Comparison of ENCODE assay signal across 26 mouse cellular contexts in genomic region chr10:93346208-93346936, GRCm38 (mm10).
"Had no signal": no experiment of that assay in that cellular context is flagged by ENCODE, and none has a peak within 500 bp of the region (broad histone marks: within the 10 kb centered on the region; RNA-seq: fewer than 3 reads in every experiment).

No protein-coding gene starts in this region.

- H3K9me3 ChIP-seq: embryonic facial prominence, embryonic 10.5 days; embryonic facial prominence, embryonic 12.5 days; embryonic facial prominence, embryonic 13.5 days; embryonic facial prominence, embryonic 15.5 days; forebrain, embryonic 12.5 days; forebrain, embryonic 13.5 days; forebrain, embryonic 15.5 days had no signal

- H3K36me3 ChIP-seq: embryonic facial prominence, embryonic 10.5 days; embryonic facial prominence, embryonic 12.5 days; embryonic facial prominence, embryonic 13.5 days; embryonic facial prominence, embryonic 15.5 days; forebrain, embryonic 10.5 days; forebrain, embryonic 12.5 days; forebrain, embryonic 15.5 days had no signal

- H3K4me3 ChIP-seq: embryonic facial prominence, embryonic 10.5 days; embryonic facial prominence, embryonic 12.5 days; embryonic facial prominence, embryonic 13.5 days; embryonic facial prominence, embryonic 15.5 days; erythroblast, embryonic 14.5 days; forebrain, embryonic 10.5 days; forebrain, embryonic 12.5 days; forebrain, embryonic 13.5 days; forebrain, embryonic 15.5 days; gastrocnemius, adult 2 months; heart, adult 2 months had no signal

- H3K4me2 ChIP-seq: embryonic facial prominence, embryonic 12.5 days; embryonic facial prominence, embryonic 13.5 days; forebrain, embryonic 12.5 days; forebrain, embryonic 13.5 days; forebrain, embryonic 15.5 days had no signal

- H3K27ac ChIP-seq: embryonic facial prominence, embryonic 10.5 days; embryonic facial prominence, embryonic 12.5 days; embryonic facial prominence, embryonic 13.5 days; embryonic facial prominence, embryonic 15.5 days; forebrain, embryonic 10.5 days; forebrain, embryonic 12.5 days; forebrain, embryonic 13.5 days; forebrain, embryonic 15.5 days; gastrocnemius, adult 2 months; heart, adult 2 months had no signal

- H3K27me3 ChIP-seq: embryonic facial prominence, embryonic 12.5 days; embryonic facial prominence, embryonic 13.5 days; embryonic facial prominence, embryonic 15.5 days; forebrain, embryonic 12.5 days; forebrain, embryonic 13.5 days; forebrain, embryonic 15.5 days had no signal

- H3K9ac ChIP-seq: embryonic facial prominence, embryonic 12.5 days; embryonic facial prominence, embryonic 13.5 days; embryonic facial prominence, embryonic 15.5 days; forebrain, embryonic 12.5 days; forebrain, embryonic 13.5 days; forebrain, embryonic 15.5 days; forebrain, postnatal 0 days had no signal

- H3K4me1 ChIP-seq: forebrain, embryonic 12.5 days had no signal

- DNase-seq: cerebellum, adult 8-10 months; cerebellum, adult 9-10 months; cerebellum, adult 9-11 months; cerebellum, postnatal 10 days; cerebellum, postnatal 14 days; cerebellum, postnatal 25 days; cerebellum, postnatal 36 days; embryo, embryonic 11 days; forebrain, postnatal 0 days; gastrocnemius, adult 2 months; gastrocnemius, postnatal 10 days; gastrocnemius, postnatal 14 days; gastrocnemius, postnatal 25 days; gastrocnemius, postnatal 36 days; heart, adult 11 months; heart, adult 18-20 months; heart, adult 2 months had no signal
